Mouse (Mus musculus) lung, postnatal 0 days (tissue): ENCODE results near the gene Entpd1.
A peak's percentile ranks its signal among the peaks of the same experiment; 100 is the strongest.

ENCODE experiments used
- CTCF ChIP-seq: IDR thresholded peaks from 2 replicates; pipeline ENCODE4 v1.5.1; 2016; ENCODE audit warnings: antibody characterized with exemption, mild to moderate bottlenecking
- EP300 ChIP-seq: IDR thresholded peaks from 2 replicates; pipeline ENCODE4 v1.6.1; 2016; ENCODE audit warnings: antibody characterized with exemption, mild to moderate bottlenecking, control low read depth

- no peak for TF ChIP-seq CTCF
- TF ChIP-seq EP300: peak; percentile 87
Observed at GRCm38 (mm10) chr19:40665778-40666177, 53.6 kb downstream of the Entpd1 start.
